Mouse (Mus musculus) large intestine, adult 2 months (tissue): Measurements from ENCODE around the gene Gm20547. TPM values are rescaled to one million over a fixed set of nuclear protein-coding genes. Genes with fewer than 3 reads are reported as not detected.

ENCODE experiments used
- DNase-seq: peaks from one replicate; pipeline ENCODE4 v3.0.0-alpha.2; 2012; ENCODE audit warnings: low read depth, low spot score
- WGBS: fragments of 180-500 bp; shearing (Covaris S2); methylation state at CpG from one replicate; pipeline ENCODE4 v1.1.7; 2018; 5-methylcytosine and 5-hydroxymethylcytosine counted together
- polyA plus RNA-seq: library from polyadenylated mRNA; depleted of rRNA; stranded (reverse); fragments of >200 nt; gene quantifications from 2 replicates; pipeline ENCODE4 v1.2.3, GENCODE M21; 2012

Gm20547 gene
- polyA plus RNA-seq, 1 experiment, result not detected

DNA sequence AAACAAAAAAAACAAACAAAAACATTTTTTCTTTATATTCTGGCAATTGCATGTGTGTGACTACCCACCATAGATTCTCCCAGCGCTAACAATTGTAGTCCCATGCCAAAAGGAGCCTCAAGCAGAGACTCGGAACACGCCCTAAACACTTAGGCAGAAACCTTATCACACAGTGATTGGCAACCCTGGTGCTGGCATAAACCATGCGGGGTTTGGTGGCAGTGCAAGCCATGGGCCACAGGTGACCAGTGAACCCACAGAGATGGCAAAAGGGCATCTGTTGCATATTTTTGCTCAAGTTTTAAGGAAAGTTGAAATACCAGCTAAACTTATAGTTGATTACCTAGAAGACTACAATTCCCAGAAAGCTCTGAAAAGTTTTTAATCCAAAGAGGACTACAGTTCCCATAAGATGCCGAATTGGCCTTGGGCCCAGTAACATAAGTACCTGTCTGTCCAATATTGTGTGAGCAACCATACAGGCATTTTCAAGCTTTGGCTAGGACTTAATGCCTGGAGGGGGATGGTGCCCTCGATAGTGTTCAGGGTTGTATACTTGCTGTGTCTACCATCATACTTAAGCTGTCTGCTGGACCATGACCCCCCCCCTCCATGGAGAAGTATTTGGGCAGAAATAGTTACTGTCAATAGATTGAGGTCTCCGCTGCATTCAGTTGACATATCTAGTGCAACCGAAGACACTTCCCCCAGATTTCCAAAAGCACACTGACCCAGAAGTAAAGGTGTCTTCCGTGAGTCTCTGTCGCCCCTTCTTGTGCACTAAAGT is 15.7 kb upstream of the Gm20547 start:
- 7% methylated on average over 10 of the region's 10 CpGs for WGBS

GRCm38 (mm10) chr17:34896366-34896765 is 14.5 kb upstream of the Gm20547 start:
- no peak for DNase-seq
- WGBS, result 80% methylated on average over 17 of the region's 17 CpGs

More for the DNA sequence above, 15.7 kb upstream of the Gm20547 start:
- no peak for DNase-seq

DNA sequence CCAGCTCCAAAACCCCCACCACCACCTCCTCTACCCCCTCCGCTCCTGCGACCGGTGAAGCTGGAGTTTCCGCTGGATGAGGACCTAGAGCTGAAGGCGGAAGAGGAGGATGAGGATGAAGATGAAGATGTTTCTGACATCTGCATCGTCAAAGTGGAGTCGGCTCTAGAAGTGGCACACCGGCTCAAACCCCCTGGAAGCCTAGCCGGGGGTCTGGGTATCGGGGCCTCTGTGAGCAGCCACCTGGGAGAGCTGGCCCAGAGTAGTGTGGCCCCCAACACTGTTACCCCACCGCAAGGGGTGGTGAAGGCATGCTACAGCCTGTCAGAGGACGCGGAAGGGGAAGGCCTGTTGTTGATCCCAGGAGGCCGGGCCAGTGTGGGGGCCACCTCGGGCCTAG is 13.9 kb upstream of the Gm20547 start:
- no peak for DNase-seq
- 94% methylated on average over 15 of the region's 15 CpGs for WGBS

GRCm38 (mm10) chr17:34894801-34895530 is 13.1 kb upstream of the Gm20547 start:
- no peak for DNase-seq
- 13% methylated on average over 51 of the region's 51 CpGs for WGBS

- DNase-seq, result no peak
Observed at GRCm38 (mm10) chr17:34894074-34894597, 12.3 kb upstream of the Gm20547 start.

GRCm38 (mm10) chr17:34893072-34893824 is 11.4 kb upstream of the Gm20547 start:
- DNase-seq, result no peak
- WGBS, result 33% methylated on average over 12 of the region's 12 CpGs

More at GRCm38 (mm10) chr17:34894074-34894597, 12.3 kb upstream of the Gm20547 start:
- under 1% methylated on average over 43 of the region's 51 CpGs for WGBS

DNA sequence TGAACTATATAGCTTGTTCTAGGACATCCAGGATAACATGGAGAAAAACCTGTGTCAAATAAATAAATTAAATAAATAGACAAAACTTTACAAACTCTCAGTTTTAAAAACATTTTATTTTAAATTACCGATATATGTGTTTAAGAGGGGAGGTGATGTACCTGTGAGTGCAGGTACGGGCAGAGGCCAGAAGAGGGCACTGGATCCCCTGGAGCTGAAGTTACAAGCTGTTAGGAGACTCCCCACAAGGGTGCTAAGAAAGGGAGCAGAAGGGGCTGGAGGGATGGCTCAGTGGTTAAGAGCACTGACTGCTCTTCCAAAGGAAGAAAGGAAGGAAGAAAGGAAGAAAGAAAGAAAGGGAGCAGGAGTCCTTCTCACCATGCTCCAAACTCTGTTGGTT is 9.5 kb upstream of the Gm20547 start:
- DNase-seq, result no peak
- WGBS, result 95% methylated on average over 2 of the region's 2 CpGs

GRCm38 (mm10) chr17:34890074-34890743 is 8.4 kb upstream of the Gm20547 start:
- no peak for DNase-seq
- 87% methylated on average over 12 of the region's 12 CpGs for WGBS

DNA sequence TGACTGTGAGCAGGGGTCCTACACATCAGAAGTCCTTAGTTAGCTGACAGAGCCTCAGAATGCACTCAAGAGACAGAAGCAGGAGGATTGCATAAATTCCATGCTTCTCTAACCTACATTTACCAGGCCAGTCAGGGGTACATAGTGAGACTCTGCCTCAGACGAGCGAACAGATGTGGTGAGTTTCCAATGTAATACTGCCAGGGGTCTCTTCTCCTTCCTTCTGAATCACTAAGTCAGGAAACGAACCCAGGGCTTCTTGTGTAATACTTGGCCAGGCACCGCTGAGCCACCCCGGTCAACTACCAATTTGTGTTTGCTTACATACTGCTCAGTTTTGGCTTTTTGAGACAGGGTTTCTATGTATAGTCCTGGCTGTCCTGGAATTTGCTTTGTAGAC is 6.1 kb upstream of the Gm20547 start:
- WGBS, result 83% methylated on average over 5 of the region's 5 CpGs
- no peak for DNase-seq

GRCm38 (mm10) chr17:34885615-34886014 is 3.8 kb upstream of the Gm20547 start:
- WGBS, result 78% methylated on average over 3 of the region's 3 CpGs
- DNase-seq, result no peak

DNA sequence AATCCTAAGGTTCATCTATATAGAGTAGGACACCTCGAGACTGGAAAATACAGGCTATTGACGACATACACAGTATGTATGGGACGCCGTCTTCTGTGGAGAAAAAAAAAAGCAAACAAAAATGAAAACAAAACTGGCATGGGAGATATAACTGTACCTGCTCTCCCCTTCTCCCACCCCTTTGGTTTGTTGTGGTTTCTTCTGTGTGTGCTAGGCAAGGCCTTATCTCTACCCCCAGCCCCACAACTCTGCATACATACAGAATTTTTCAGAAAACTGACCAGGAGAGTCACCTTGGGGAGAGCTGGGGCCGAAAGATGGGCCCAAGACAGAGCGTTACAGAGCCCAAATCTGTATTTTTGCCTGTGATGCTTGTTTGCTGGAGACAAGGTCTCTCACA is 2.9 kb upstream of the Gm20547 start:
- no peak for DNase-seq
- 92% methylated on average over 6 of the region's 6 CpGs for WGBS

GRCm38 (mm10) chr17:34883332-34883731 is 1.5 kb upstream of the Gm20547 start:
- WGBS, result 75% methylated on average over 3 of the region's 3 CpGs
- DNase-seq, result no peak

GRCm38 (mm10) chr17:34881166-34881565 is 676 bp downstream of the Gm20547 start:
- no peak for DNase-seq

- no peak for DNase-seq
- WGBS, result 51% methylated on average over 11 of the region's 11 CpGs
Observed at GRCm38 (mm10) chr17:34879336-34879879, 2.4 kb downstream of the Gm20547 start, which contains the start of gene Zbtb12. Zbtb12 (plus strand) TSS chr17:34879483.

DNA sequence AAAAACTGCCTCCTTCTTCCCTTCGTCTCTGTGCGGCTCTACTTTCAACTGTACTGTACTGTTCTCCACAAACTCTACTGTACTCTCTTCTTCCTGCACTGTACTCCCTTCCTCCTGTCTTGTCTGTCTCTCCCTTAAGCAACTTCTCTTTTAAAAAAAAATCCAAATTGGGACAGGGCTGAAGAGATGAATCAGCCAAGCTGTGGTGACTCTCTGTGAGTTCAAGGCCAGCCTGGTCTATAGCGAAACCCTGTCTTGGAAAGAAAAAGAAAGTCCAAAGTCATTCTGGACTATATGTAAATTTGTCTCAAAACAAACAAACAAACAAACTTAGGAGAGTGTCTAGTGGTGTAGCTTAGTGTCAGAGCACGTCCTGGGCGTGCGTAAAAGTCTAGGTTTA is 7.5 kb downstream of the Gm20547 start:
- DNase-seq, result no peak
- 74% methylated on average over 6 of the region's 6 CpGs for WGBS

- DNase-seq, result no peak
- 26% methylated on average over 7 of the region's 7 CpGs for WGBS
Observed at GRCm38 (mm10) chr17:34865981-34866380, 15.9 kb downstream of the Gm20547 start.

DNA sequence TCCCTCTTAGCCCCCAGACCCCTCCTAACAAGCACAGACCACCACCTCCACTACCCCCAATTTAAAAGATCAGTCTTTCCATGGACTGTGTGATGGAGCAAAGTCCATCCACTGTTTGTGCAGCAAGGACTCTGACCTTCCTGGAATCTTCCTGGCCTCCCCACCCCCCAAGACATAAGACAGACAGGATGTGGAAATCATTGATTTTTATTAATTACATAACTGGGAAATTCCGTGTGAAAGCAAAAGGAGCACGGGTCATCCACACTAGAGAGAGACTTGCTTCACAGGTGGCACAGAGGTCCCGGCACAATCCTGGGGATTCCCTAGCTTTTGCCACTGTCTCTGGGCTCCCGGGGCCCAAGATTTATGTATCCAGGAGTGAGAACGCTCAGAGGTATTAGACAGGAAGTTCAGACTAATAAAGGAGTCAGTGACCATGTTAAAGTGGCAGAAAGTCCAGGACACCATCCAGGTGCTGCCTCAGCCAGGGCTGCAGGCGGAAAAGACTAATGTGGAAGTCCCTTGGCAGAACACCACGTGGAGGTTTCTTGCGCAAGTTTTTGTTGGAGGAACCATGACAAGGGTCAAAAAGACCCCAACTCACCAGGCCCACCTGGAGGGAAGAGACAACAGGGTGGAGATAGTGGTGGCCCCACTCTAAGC is 19.3 kb downstream of the Gm20547 start, which contains the start of gene Cfb:
TSS of gene Cfb (minus strand) at position 103 of the 666 bp plus-strand sequence.
- WGBS, result 27% methylated on average over 8 of the region's 8 CpGs
- DNase-seq, result peak; percentile 47

DNA sequence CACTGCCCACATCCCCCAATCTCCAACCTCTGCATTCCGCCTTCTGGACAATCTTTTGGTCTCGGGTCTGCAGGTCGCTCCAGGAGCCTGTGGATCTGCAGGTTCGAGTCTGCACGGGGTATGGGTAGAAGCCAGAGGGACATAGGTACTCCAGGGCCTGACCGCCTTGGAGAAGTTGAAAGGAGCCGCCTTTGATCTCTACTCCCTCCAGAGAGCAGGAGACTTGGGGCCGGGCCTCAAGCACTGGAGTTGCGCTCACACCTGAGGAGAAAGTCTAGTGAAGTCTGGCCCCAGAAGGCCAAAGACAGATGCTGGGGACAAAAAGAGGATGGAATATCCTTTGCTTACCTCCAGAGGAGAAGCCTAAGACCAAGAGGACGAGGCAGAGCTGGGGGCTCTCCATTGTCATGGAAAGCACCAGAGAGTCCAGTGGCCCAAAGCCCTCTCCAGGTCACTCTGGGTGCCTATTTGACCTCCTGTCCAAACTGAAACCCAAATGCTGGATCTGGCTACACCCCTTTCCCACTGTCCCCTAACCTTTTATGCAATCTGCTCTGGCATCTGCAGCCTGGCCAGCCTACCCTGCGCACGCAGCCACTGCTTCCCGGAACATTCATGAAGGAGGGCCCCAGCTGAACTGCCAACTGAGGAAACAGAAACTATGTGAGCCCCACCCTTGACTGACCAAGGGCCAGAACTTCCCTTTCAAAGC is 20.0 kb downstream of the Gm20547 start:
- peak; percentile 53 for DNase-seq

More for the DNA sequence above, 20.0 kb downstream of the Gm20547 start:
- 35% methylated on average over 13 of the region's 13 CpGs for WGBS
